Mouse (Mus musculus) ES-E14 (cell line): ENCODE results near the gene Hsf2bp. TPM values are rescaled to one million over a fixed set of nuclear protein-coding genes. Genes with fewer than 3 reads are reported as not detected.

Experiments used
- DNase-seq: peaks from one replicate; pipeline ENCODE4 v3.0.0-alpha.2; 2013; ENCODE audit warnings: low read depth, low spot score
- H3K27ac ChIP-seq: 2 replicates; pipeline ENCODE4 v1.5.1; 2012; ENCODE audit warnings: low read depth, mild to moderate bottlenecking, low read length, moderate library complexity, mixed read lengths; ENCODE audit not compliant: poor library complexity, insufficient read depth, severe bottlenecking
- H3K36me3 ChIP-seq: 2 replicates; pipeline ENCODE4 v1.6.1; 2012; ENCODE audit warnings: mild to moderate bottlenecking, low read length, moderate library complexity, mixed read lengths; ENCODE audit not compliant: control insufficient read depth, poor library complexity, insufficient read depth, severe bottlenecking
- H3K4me1 ChIP-seq, 2 experiments: fragments of 150-350 bp in 1 of 2; sonication (generic) in 1 of 2; 2 replicates each; pipeline ENCODE4 v1.6.1; 2012; ENCODE audit warnings: low read length in 2 of 2, mild to moderate bottlenecking in 1 of 2, mixed read lengths in 1 of 2; ENCODE audit not compliant: control insufficient read depth in 2 of 2, insufficient read depth in 2 of 2, poor library complexity in 1 of 2
- H3K4me3 ChIP-seq, 2 experiments: fragments of 150-350 bp in 1 of 2; sonication (generic) in 1 of 2; 2 replicates each; pipeline ENCODE4 v1.5.1; 2012; ENCODE audit warnings: low read length in 2 of 2, low read depth in 1 of 2, mild to moderate bottlenecking in 1 of 2, mixed read lengths in 1 of 2; ENCODE audit not compliant: insufficient read depth in 1 of 2, poor library complexity in 1 of 2, severe bottlenecking in 1 of 2
- H3K9ac ChIP-seq: 2 replicates; pipeline ENCODE4 v1.6.1; 2012; ENCODE audit warnings: low read depth, mild to moderate bottlenecking, low read length, mixed read lengths; ENCODE audit not compliant: poor library complexity, insufficient read depth, severe bottlenecking
- H3K9me3 ChIP-seq: fragments of 150-350 bp; sonication (generic); 2 replicates; pipeline ENCODE4 v1.6.1; 2012; ENCODE audit warnings: low read depth, mild to moderate bottlenecking, low read length; ENCODE audit not compliant: control insufficient read depth, insufficient read depth
- CHD2 ChIP-seq: IDR thresholded peaks from 2 replicates; pipeline ENCODE4 v1.6.1; 2014; ENCODE audit warnings: mild to moderate bottlenecking, low read depth, low read length, inconsistent platforms
- HCFC1 ChIP-seq: IDR thresholded peaks from 2 replicates; pipeline ENCODE4 v1.6.1; 2012; ENCODE audit warnings: low read length, inconsistent platforms, borderline replicate concordance; ENCODE audit not compliant: insufficient read depth
- MAFK ChIP-seq: IDR thresholded peaks from 2 replicates; pipeline ENCODE4 v1.6.1; 2014; ENCODE audit warnings: mild to moderate bottlenecking, low read depth, low read length, inconsistent platforms; ENCODE audit not compliant: insufficient read depth
- ZC3H11A ChIP-seq: IDR thresholded peaks from 2 replicates; pipeline ENCODE4 v1.6.1; 2012; ENCODE audit warnings: low read depth, mild to moderate bottlenecking, inconsistent platforms, low read length, borderline replicate concordance
- ZNF384 ChIP-seq: IDR thresholded peaks from 2 replicates; pipeline ENCODE4 v1.6.1; 2012; ENCODE audit warnings: low read depth, low read length, inconsistent platforms
- in situ Hi-C, 2 experiments: fragments of 600-800 bp; cut with MboI; formaldehyde crosslinking; loops; one replicate each; pipeline ENCODE4 v1.15.1; 2025; ENCODE audit warnings: low sequenced_read_pairs in 2 of 2, inconsistent platforms in 1 of 2; ENCODE audit not compliant: unreplicated experiment in 2 of 2
- total RNA-seq: library from RNA; depleted of rRNA; stranded (reverse); fragments of 300-350 nt; gene quantifications from 2 replicates; pipeline ENCODE4 v1.2.3, GENCODE M21; 2012

Gene Hsf2bp
- total RNA-seq, 1 experiment: 44.7 TPM

GRCm38 (mm10) chr17:31977131-31977530 lies 59.0 kb downstream of the Hsf2bp start:
- Histone ChIP-seq H3K4me1 (no peaks in the 10 kb centered on the region), H3K9ac (no peak overlapping the region), H3K4me3 (no peak overlapping the region), H3K9me3 (no peaks in the 10 kb centered on the region), H3K27ac (no peak overlapping the region), H3K36me3 (peaks cover 15% of the 10 kb centered on the region; the same call in 1 of the 2 replicates)
- in situ Hi-C loops: no loop called here
- TF ChIP-seq ZC3H11A (no peak), CHD2 (no peak), MAFK (no peak), ZNF384 (no peak), HCFC1 (no peak)
- DNase-seq: no peak

DNA sequence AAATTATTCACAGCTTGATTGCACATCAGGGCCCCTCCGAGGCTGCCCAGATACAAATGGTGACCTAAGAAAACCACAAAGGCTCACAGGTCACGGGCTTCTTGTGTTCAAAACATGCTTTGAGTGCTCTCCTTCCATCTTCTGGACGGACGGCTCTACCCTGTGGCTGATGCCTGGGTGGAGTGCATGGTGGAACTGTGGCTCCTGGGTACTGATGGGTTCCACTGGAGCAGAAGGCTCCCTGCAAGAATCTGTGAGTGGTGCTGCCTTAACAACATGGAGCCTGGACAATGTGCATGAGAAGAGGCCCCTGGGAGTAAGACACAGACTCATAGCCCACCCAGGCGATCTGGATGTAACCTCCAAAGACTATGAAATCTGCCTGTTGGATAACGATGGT lies 59.6 kb downstream of the Hsf2bp start:
- Histone ChIP-seq H3K36me3 (peaks cover 12% of the 10 kb centered on the region; the same call in 1 of the 2 replicates), H3K4me3 (no peak overlapping the region), H3K27ac (no peak overlapping the region), H3K4me1 (no peaks in the 10 kb centered on the region), H3K9ac (no peak overlapping the region), H3K9me3 (no peaks in the 10 kb centered on the region)
- in situ Hi-C loops: no loop called here
- TF ChIP-seq MAFK: no peak
- no peak for TF ChIP-seq ZC3H11A
- TF ChIP-seq ZNF384: no peak
- TF ChIP-seq CHD2: no peak
- no peak for TF ChIP-seq HCFC1
- no peak for DNase-seq

DNA sequence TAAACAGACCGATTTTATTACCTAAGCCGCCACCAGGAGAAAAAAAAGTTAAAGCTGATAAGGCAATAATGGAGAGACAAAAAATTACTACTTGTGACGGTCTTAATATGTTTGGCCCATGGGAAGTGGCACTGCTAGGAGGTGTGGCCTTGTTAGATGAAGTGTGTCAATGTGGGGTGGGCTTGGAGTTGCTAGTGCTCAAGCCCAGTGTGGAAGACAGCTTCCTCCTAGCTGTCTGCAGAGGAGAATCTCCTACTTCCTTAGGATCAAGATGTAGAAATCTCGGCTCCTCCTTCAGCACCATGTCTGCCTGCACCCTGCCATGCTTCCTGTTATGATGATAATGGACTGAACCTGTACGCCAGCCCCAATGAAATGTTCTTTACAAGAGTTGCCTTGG lies 61.5 kb downstream of the Hsf2bp start:
- TF ChIP-seq CHD2: no peak
- no peak for TF ChIP-seq ZNF384
- no peak for TF ChIP-seq ZC3H11A
- no peak for TF ChIP-seq MAFK
- no peak for TF ChIP-seq HCFC1
- Histone ChIP-seq H3K9me3 (no peaks in the 10 kb centered on the region), H3K36me3 (peaks cover 12% of the 10 kb centered on the region; the same call in 1 of the 2 replicates), H3K27ac (no peak overlapping the region), H3K4me1 (no peaks in the 10 kb centered on the region), H3K4me3 (no peak overlapping the region), H3K9ac (no peak overlapping the region)
- DNase-seq: no peak
- in situ Hi-C loops: no loop called here

DNA sequence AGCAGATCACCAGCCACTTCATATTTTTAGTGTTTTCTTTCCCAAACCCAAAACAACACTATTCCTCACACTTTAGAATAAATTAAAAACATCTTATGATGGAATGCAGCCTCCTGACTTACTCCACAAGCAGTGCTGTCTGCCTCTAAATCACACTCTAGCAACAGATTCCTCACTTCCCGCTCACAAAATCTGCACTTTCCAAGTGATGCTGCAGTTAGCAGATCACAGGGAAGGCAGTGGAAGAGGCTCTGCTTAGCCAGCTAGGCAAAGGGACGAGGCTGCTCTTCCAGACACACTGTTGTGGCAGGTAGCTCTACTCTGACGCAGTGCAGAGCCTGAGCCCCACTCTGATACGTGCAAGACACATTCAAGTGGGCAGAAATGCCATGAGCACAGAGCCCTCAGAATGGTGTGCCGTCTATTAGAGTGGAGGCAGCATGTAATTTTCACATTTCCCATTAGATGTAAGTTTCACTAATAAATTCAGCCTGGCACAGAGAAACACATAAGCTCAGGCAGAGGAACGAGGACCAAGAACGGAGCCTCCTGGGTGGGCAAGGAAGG lies 62.4 kb downstream of the Hsf2bp start:
- Histone ChIP-seq H3K9me3 (no peaks in the 10 kb centered on the region), H3K36me3 (peaks cover 10% of the 10 kb centered on the region; the same call in 1 of the 2 replicates), H3K9ac (no peak overlapping the region), H3K27ac (no peak overlapping the region), H3K4me1 (no peaks in the 10 kb centered on the region), H3K4me3 (no peak overlapping the region)
- in situ Hi-C loops: no loop called here
- DNase-seq: no peak
- TF ChIP-seq ZC3H11A: no peak
- no peak for TF ChIP-seq CHD2
- TF ChIP-seq ZNF384: no peak
- no peak for TF ChIP-seq HCFC1
- TF ChIP-seq MAFK: no peak
